Mouse (Mus musculus): ENCODE results near the gene BC029722. TPM values are rescaled to one million over a fixed set of nuclear protein-coding genes. Genes with fewer than 3 reads are reported as not detected.
A peak's percentile ranks its signal among the peaks of the same experiment; 100 is the strongest.

Gene BC029722
- 28.4 and 29.5 TPM in 2 replicates for polyA plus RNA-seq (2015; fragmentation: Nextera tagmentation; extraction: Ambion mirVana)

- Histone ChIP-seq H3K4me2 (ENCODE audit: low read length) (peak within 1 kb of the TSS; percentile 96), H3K9me3 (replicated peaks; ENCODE audit: low read length) (no peaks in the 10 kb centered on the region), H3K4me3 (replicated peaks; ENCODE audit: low read depth, low read length) (peak within 1 kb of the TSS; percentile 76), H3K27me3 (ENCODE audit: insufficient read depth, low read length) (no peaks in the 10 kb centered on the region), H3K4me1 (replicated peaks; ENCODE audit: insufficient read depth, low read length) (peaks cover 3% of the 10 kb centered on the region; the same call in 1 of the 2 replicates), H3K27ac (peak within 1 kb of the TSS; percentile 84), H3K36me3 (ENCODE audit: insufficient read depth, low read length) (peaks cover 22% of the 10 kb centered on the region), H3K9ac (ENCODE audit: low read depth, low read length) (peak within 1 kb of the TSS; percentile 81)
- no peak for DNase-seq (ENCODE audit: low spot score)
- TF ChIP-seq CTCF (IDR thresholded peaks at IDR 0.05; ENCODE audit: low read depth): no peak
- ATAC-seq (replicated peaks; ENCODE audit: low FRiP score, low read depth): no peak
These were observed at the start of gene BC029722 for GRCm38 (mm10) chr2:155819392-155819448. Gene BC029722 (minus strand): TSS chr2:155819426.

GRCm38 (mm10) chr2:155868320-155868719 is 49.1 kb upstream of the BC029722 start:
- DNase-seq (ENCODE audit: low spot score) (no peak), ATAC-seq (replicated peaks; ENCODE audit: low FRiP score, low read depth) (no peak)
- Histone ChIP-seq H3K4me1 (replicated peaks; ENCODE audit: insufficient read depth, low read length) (no peaks in the 10 kb centered on the region; the same call in 1 of the 2 replicates), H3K9ac (ENCODE audit: low read depth, low read length) (no peak overlapping the region), H3K27me3 (ENCODE audit: insufficient read depth, low read length) (no peaks in the 10 kb centered on the region), H3K9me3 (replicated peaks; ENCODE audit: low read length) (no peaks in the 10 kb centered on the region), H3K4me2 (ENCODE audit: low read length) (no peak overlapping the region), H3K4me3 (replicated peaks; ENCODE audit: low read depth, low read length) (no peak overlapping the region), H3K27ac (no peak overlapping the region), H3K36me3 (ENCODE audit: insufficient read depth, low read length) (peaks cover 4% of the 10 kb centered on the region; the same call in 1 of the 2 replicates)
- TF ChIP-seq CTCF (IDR thresholded peaks at IDR 0.05; ENCODE audit: low read depth): no peak
- 94% methylated on average over 8 of the region's 8 CpGs for WGBS

- peak; percentile 40 for ATAC-seq (replicated peaks; ENCODE audit: low FRiP score, low read depth)
- Histone ChIP-seq H3K4me2 (ENCODE audit: low read length) (no peak overlapping the region), H3K36me3 (ENCODE audit: insufficient read depth, low read length) (no peaks in the 10 kb centered on the region; the same call in 1 of the 2 replicates), H3K27ac (no peak overlapping the region; the same call in 1 of the 2 replicates), H3K27me3 (ENCODE audit: insufficient read depth, low read length) (no peaks in the 10 kb centered on the region), H3K4me3 (replicated peaks; ENCODE audit: low read depth, low read length) (no peak overlapping the region), H3K9me3 (replicated peaks; ENCODE audit: low read length) (no peaks in the 10 kb centered on the region), H3K9ac (ENCODE audit: low read depth, low read length) (no peak overlapping the region), H3K4me1 (replicated peaks; ENCODE audit: insufficient read depth, low read length) (no peaks in the 10 kb centered on the region; the same call in 1 of the 2 replicates)
- 25% methylated on average over 11 of the region's 11 CpGs for WGBS
- DNase-seq (ENCODE audit: low spot score): peak; percentile 73
- TF ChIP-seq CTCF (IDR thresholded peaks at IDR 0.05; ENCODE audit: low read depth): no peak
These were observed 44.2 kb upstream of the BC029722 start for GRCm38 (mm10) chr2:155863301-155863867.

GRCm38 (mm10) chr2:155862573-155863300 is 43.5 kb upstream of the BC029722 start:
- 30% methylated on average over 13 of the region's 13 CpGs for WGBS
- no peaks in the 10 kb centered on the region; the same call in 1 of the 2 replicates for H3K36me3 ChIP-seq (ENCODE audit: insufficient read depth, low read length)
- H3K27me3 ChIP-seq (ENCODE audit: insufficient read depth, low read length): no peaks in the 10 kb centered on the region
- H3K4me1 ChIP-seq (replicated peaks; ENCODE audit: insufficient read depth, low read length): no peaks in the 10 kb centered on the region; the same call in 1 of the 2 replicates
- no peaks in the 10 kb centered on the region for H3K9me3 ChIP-seq (replicated peaks; ENCODE audit: low read length)
- no peak for TF ChIP-seq CTCF (IDR thresholded peaks at IDR 0.05; ENCODE audit: low read depth)
- ATAC-seq (replicated peaks; ENCODE audit: low FRiP score, low read depth): peak; percentile 77; the same call in 1 of the 2 replicates
- no peak overlapping the region for H3K9ac ChIP-seq (ENCODE audit: low read depth, low read length)
- H3K27ac ChIP-seq: no peak overlapping the region
- H3K4me2 ChIP-seq (ENCODE audit: low read length): no peak overlapping the region
- DNase-seq (ENCODE audit: low spot score): peak; percentile 87
- H3K4me3 ChIP-seq (replicated peaks; ENCODE audit: low read depth, low read length): no peak overlapping the region

GRCm38 (mm10) chr2:155861581-155861980 is 42.4 kb upstream of the BC029722 start:
- no peak overlapping the region for H3K9ac ChIP-seq (ENCODE audit: low read depth, low read length)
- H3K9me3 ChIP-seq (replicated peaks; ENCODE audit: low read length): no peaks in the 10 kb centered on the region
- TF ChIP-seq CTCF (IDR thresholded peaks at IDR 0.05; ENCODE audit: low read depth): no peak
- no peak overlapping the region for H3K4me2 ChIP-seq (ENCODE audit: low read length)
- no peak overlapping the region for H3K27ac ChIP-seq
- ATAC-seq (replicated peaks; ENCODE audit: low FRiP score, low read depth) (no peak), DNase-seq (ENCODE audit: low spot score) (no peak)
- no peaks in the 10 kb centered on the region for H3K36me3 ChIP-seq (ENCODE audit: insufficient read depth, low read length)
- WGBS: 80% methylated on average over 6 of the region's 6 CpGs
- no peaks in the 10 kb centered on the region; the same call in 1 of the 2 replicates for H3K4me1 ChIP-seq (replicated peaks; ENCODE audit: insufficient read depth, low read length)
- H3K4me3 ChIP-seq (replicated peaks; ENCODE audit: low read depth, low read length): no peak overlapping the region
- no peaks in the 10 kb centered on the region for H3K27me3 ChIP-seq (ENCODE audit: insufficient read depth, low read length)

- TF ChIP-seq CTCF (IDR thresholded peaks at IDR 0.05; ENCODE audit: low read depth): no peak
- WGBS: 85% methylated on average over 7 of the region's 7 CpGs
These were observed 40.9 kb upstream of the BC029722 start for GRCm38 (mm10) chr2:155860102-155860501.

More at GRCm38 (mm10) chr2:155860102-155860501, 40.9 kb upstream of the BC029722 start:
- Histone ChIP-seq H3K27ac (no peak overlapping the region), H3K9me3 (replicated peaks; ENCODE audit: low read length) (no peaks in the 10 kb centered on the region), H3K9ac (ENCODE audit: low read depth, low read length) (no peak overlapping the region), H3K4me2 (ENCODE audit: low read length) (no peak overlapping the region), H3K4me3 (replicated peaks; ENCODE audit: low read depth, low read length) (no peak overlapping the region), H3K36me3 (ENCODE audit: insufficient read depth, low read length) (no peaks in the 10 kb centered on the region), H3K27me3 (ENCODE audit: insufficient read depth, low read length) (no peaks in the 10 kb centered on the region), H3K4me1 (replicated peaks; ENCODE audit: insufficient read depth, low read length) (no peaks in the 10 kb centered on the region; the same call in 1 of the 2 replicates)
- ATAC-seq (replicated peaks; ENCODE audit: low FRiP score, low read depth) (no peak), DNase-seq (ENCODE audit: low spot score) (no peak)

Data from kidney, postnatal 0 days (tissue).